Mouse (Mus musculus) kidney, postnatal 10 days (tissue): ENCODE measurements at regions not wholly inside any gene's neighbourhood (a gene's known extent, or its start where the extent isn't known, plus 50 kb on each side); places are given as distances from the start of the nearest gene placed in this dataset.
A peak's percentile ranks its signal among the peaks of the same experiment; 100 is the strongest.

Source experiments
- DNase-seq: peaks from one replicate; pipeline ENCODE4 v3.0.0; 2021; ENCODE audit warnings: mixed read lengths

- no peak for DNase-seq
Observed at GRCm38 (mm10) chr10:21483373-21483772, 106.3 kb downstream of the Aldh8a1 start.

GRCm38 (mm10) chr10:21488374-21488930 is 104.5 kb upstream of the 1700020N01Rik start:
- no peak for DNase-seq

- peak; percentile 67 for DNase-seq
Observed at GRCm38 (mm10) chr10:21490910-21491309, 102.0 kb upstream of the 1700020N01Rik start.

- peak; percentile 14 for DNase-seq
Observed at GRCm38 (mm10) chr10:21492254-21492894, 100.6 kb upstream of the 1700020N01Rik start.

DNA sequence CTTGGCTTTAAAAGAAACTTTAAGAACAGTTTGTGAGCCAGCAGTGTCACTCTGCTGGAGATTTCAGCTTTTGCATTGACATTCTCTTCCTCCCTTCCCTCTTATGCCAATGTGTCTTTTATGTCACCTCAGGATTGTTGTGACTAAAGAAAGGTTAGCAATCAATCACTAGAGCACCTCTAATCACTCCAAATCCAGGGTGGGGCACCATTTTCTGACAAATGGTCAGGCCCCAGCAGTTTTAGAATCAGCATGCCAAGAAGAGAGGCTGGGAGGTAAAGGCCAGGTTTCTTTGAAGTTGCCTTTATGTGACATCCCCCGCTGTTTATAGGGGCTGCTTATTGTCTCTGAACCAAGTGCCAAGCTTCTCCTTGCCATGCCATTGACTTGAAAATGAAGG is 98.4 kb upstream of the 1700020N01Rik start:
- no peak for DNase-seq

DNA sequence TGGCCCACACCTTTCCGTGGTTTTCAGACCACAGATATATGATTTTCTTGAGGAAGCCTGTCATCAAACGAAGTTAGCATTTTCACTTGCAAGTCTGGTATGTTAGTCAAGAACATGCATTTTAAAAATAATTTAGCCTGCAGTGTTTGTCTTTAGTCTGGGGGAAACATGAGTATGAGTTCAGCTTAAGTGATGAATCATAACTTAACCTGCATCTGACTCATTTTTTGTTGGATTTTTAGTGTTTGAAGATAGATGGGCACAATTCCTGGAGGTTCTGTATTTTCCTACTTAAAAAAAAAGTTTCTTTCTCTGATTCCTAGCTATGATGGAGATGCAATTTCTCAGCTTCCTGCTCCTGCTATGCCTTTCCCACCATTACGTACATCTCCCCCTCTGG is 95.8 kb upstream of the 1700020N01Rik start:
- DNase-seq = no peak

- no peak for DNase-seq
Observed at GRCm38 (mm10) chr10:21498143-21498542, 94.8 kb upstream of the 1700020N01Rik start.

GRCm38 (mm10) chr10:21501658-21502057 is 91.3 kb upstream of the 1700020N01Rik start:
- no peak for DNase-seq

GRCm38 (mm10) chr10:21504431-21504830 is 88.5 kb upstream of the 1700020N01Rik start:
- DNase-seq = no peak

DNA sequence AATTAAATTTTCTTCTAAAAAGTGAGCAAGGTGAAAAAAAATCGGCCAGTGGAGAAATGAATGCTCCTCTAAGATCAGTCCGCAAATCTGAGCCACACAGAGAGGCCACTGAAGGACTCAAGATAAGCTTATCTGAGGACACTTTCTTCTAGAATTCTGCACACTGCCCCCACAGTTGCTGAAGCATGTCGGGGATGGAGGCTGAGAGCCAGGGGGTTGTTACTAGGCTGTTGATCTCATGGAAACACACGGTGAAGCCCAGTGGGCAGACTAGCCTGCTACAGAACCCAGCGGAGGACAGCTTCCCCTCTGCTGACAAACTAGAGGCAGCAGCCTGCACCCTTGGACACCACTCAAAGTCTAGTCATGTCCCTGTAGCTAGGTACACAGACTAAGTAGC is 81.6 kb upstream of the 1700020N01Rik start:
- no peak for DNase-seq

DNA sequence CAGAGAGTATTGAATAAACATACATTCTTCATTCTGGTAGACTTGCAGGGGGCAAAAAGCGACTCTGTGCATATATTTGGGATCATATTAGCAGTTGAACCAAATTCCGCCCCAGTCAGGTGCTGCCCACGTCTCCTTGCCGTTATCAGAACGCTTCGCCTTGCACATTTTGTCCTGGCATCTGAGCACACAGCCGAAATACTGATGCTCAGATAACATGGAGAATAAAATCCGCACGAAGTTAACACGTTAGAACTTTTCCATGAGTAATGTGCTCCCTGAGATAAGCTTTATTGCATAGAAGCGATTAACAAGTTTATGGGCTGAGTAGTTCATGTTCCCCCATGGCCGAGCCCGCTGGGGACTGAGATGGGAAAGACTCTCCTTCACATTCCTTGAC is 80.5 kb upstream of the 1700020N01Rik start:
- no peak for DNase-seq

GRCm38 (mm10) chr10:21517721-21518120 is 75.2 kb upstream of the 1700020N01Rik start:
- DNase-seq = no peak

- DNase-seq = no peak
Observed at GRCm38 (mm10) chr10:21520854-21521253, 72.1 kb upstream of the 1700020N01Rik start.

DNA sequence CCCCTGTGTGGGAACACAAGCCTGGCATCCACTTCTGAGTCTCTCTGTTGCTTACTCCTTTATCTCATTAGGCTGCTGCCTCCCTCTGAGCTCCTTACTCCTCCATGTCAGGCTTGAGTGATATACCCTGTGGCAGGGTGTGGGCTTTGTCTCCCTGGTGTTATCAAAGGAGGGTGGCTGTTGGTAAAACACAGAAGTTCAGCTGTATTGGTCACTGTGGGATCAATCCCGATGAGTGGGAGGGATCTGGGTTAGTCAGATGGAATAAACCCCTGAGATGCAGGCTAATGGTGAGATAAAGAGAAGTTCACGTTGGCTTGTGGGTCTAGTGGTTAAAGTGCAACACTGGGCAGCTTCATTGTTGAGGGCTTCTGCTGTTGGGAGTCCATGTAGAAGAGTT is 67.4 kb upstream of the 1700020N01Rik start:
- no peak for DNase-seq

GRCm38 (mm10) chr10:21528396-21528795 is 64.5 kb upstream of the 1700020N01Rik start:
- DNase-seq = no peak

DNA sequence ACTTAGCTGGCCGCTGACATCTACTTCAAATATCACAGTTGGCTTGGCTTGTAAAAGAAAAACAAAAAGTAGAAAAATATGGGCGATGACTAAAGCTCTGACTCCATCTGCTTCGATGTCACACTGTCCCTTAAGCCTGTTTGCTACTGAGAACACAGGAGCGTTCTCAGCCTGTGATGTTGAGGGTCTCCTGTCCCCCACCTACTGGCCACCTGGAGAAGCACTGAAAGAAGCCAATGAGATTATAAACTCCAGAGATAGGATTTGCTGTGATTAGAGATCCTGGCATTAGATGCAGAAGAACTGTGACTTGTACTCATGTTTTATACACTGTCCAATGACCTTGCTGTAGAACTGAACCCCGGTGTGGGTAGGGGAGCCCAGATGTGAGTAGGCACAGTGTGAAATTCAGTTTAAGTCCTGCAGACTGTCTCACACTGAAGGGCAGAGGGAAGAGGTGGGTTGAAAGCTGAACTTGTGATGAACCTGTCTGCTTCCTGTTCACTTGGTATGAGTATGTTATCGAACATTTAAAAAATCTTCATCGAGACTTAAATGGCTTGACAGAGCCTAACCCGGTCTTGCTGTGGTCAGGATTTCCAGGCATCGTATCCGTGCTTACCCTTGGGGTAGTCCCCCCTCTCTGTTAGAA is 63.7 kb upstream of the 1700020N01Rik start:
- peak; percentile 27 for DNase-seq

DNA sequence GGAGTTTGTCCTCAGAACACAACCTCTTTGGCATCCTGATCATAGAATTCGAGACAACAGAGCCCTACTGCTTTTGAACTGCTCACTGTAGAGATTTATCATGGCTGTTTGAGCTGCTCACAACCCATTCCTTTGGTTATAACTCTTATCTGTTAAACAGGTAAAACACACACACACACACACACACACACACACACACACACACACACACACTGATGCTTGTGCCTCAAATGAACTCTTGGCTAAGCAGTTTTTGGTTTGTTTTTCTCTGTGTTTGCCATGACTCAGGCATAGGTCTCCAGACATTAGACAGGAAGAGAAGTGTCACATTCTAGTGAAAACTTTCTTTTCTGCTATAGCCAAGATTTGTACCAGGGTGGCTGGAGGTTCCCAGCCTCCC is 60.8 kb upstream of the 1700020N01Rik start:
- DNase-seq = no peak

DNA sequence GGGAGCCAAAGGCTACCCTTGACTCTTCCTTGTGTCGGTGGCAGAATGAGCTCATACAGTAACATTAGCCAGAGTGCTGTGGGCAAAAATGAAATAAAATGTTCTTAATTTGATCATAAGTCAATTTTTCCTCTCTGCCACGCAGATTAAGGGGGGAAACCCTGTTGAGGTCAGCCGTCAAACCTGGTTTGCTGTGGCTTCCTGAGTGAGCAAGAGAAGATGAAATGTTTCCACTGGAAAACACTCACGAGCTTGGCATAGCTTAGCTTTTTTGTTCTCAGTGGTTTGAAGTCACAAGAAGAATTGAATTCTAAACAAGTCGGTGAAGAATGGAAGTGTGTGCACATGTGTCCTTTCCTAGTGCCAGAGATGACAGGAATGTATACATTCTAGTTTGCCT is 57.3 kb upstream of the 1700020N01Rik start:
- no peak for DNase-seq

DNA sequence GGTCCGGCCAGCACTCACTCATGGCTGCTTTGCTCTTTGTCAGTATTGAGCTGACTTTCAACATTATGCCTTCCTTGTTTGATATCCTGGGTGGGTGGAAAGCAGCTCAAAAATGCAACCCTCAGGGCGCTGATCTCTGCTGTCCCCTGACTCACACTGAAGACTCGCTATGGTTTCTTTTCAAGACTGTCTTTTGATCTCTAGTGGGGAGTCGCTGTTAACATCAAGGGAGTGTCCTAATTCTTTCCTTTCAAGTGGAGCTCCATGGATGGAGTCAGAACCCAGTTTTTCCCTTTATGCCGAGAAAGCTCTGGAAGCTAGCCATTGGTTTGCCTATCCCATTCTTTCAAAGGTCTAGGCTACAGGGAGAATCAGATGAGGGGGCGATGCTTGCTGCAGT is 54.5 kb upstream of the 1700020N01Rik start:
- no peak for DNase-seq
